8 mouse cellular contexts compared by ENCODE assay signal in the genomic region with DNA sequence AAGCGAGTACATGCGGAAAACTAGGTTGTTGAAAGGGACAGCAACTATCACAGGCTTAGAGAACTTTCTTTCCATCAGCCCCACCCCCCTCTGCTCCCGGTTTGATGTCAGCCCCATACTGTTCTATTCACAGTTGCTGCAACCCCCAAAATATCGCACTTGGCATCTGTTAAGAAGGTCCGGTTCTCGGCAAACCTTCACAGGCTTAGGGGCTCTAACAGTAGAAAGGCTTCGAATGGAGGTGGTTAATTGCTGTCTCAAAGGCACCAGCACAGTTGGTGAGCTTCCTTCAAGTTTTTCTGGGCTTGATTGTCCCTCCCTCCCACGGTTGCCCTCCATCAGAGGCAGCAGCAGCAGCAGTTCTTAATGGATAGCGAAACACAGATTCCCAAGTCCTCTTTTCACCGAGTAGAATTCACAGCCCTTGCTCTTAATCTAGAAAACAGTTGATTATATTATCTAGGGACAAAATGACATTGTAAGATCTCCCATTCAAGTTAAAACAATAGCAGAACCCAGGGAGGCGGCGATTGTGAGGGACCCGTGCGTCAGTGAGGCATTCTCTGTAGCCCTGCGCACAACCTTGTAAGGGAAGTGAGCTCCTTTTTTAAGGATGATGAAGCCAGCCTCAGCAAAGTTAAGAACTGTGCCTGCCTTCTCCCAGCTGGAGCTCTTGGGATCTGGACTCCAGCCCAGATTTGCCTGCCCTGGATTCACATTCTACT.
A peak's percentile ranks its signal among the peaks of the same experiment; 100 is the strongest.
DNase-seq lines count a peak whose midpoint lies in the region; ATAC-seq and TF ChIP-seq lines count a peak whose summit lies in the region.

No protein-coding gene starts in this region.

- peak; percentile 22 to 60 for DNase-seq in adrenal gland, adult (ENCODE audit: inconsistent age in 2 of 2, low spot score in 1 of 2)
- no peak for DNase-seq in adrenal gland, adult 18-20 months (ENCODE audit: low spot score in 2 of 2)
- DNase-seq in embryo, embryonic 10.5 days (ENCODE audit: low spot score): peak; percentile 64
- DNase-seq in heart, embryonic 10.5 days (ENCODE audit: low spot score): no peak
- DNase-seq in limb, embryonic 11.5 days (ENCODE audit: low spot score): peak; percentile 38
- DNase-seq in midbrain, postnatal 0 days (ENCODE audit: low spot score): peak; percentile 41
- no peak for DNase-seq in B cell, adult 2 months

- H3K4me3 ChIP-seq in heart, embryonic 10.5 days: peak overlapping the region; percentile 47
- peak overlapping the region; percentile 18; the same call in 1 of the 2 replicates for H3K4me3 ChIP-seq in kidney, embryonic 14.5 days (ENCODE audit: low read length)
- no peak overlapping the region for H3K4me3 ChIP-seq in limb, embryonic 11.5 days (ENCODE audit: low read depth, low read length)
- peak overlapping the region; percentile 12; the same call in 1 of the 2 replicates for H3K4me3 ChIP-seq in midbrain, postnatal 0 days (ENCODE audit: low read depth, low read length)

- TF ChIP-seq CTCF in midbrain, postnatal 0 days (IDR thresholded peaks at IDR 0.05): no peak

- peak overlapping the region; percentile 72 for H3K27ac ChIP-seq in heart, embryonic 10.5 days
- H3K27ac ChIP-seq in kidney, embryonic 14.5 days (ENCODE audit: low read depth, low read length): no peak overlapping the region; the same call in 1 of the 2 replicates
- no peak overlapping the region; the same call in 1 of the 2 replicates for H3K27ac ChIP-seq in limb, embryonic 11.5 days (replicated peaks; ENCODE audit: low read depth, low read length)
- no peak overlapping the region for H3K27ac ChIP-seq in midbrain, postnatal 0 days (ENCODE audit: low read depth, low read length)

- no peaks in the 10 kb centered on the region for H3K36me3 ChIP-seq in heart, embryonic 10.5 days
- no peaks in the 10 kb centered on the region for H3K36me3 ChIP-seq in kidney, embryonic 14.5 days (ENCODE audit: control insufficient read depth, insufficient read depth, low read length)
- no peaks in the 10 kb centered on the region for H3K36me3 ChIP-seq in limb, embryonic 11.5 days (ENCODE audit: control insufficient read depth, insufficient read depth, low read length)
- no peaks in the 10 kb centered on the region for H3K36me3 ChIP-seq in midbrain, postnatal 0 days (ENCODE audit: insufficient read depth, low read length)

- peak overlapping the region; percentile 2; the same call in 1 of the 2 replicates for H3K9ac ChIP-seq in kidney, embryonic 14.5 days (ENCODE audit: low read depth, low read length)
- no peak overlapping the region for H3K9ac ChIP-seq in limb, embryonic 11.5 days (ENCODE audit: low read length)
- no peak overlapping the region for H3K9ac ChIP-seq in midbrain, postnatal 0 days (replicated peaks; ENCODE audit: low read length, poor library complexity, severe bottlenecking)

- 3% methylated on average over 15 of the region's 15 CpGs for WGBS in heart, embryonic 10.5 days
- WGBS in kidney, embryonic 14.5 days: 8% methylated on average over 15 of the region's 15 CpGs
- 5% methylated on average over 15 of the region's 15 CpGs for whole genome bisulfite sequencing in limb, embryonic 11.5 days
- 3% methylated on average over 15 of the region's 15 CpGs for WGBS in midbrain, postnatal 0 days

- H3K4me1 ChIP-seq in heart, embryonic 10.5 days: peaks cover 46% of the 10 kb centered on the region
- peaks cover 24% of the 10 kb centered on the region; the same call in 1 of the 2 replicates for H3K4me1 ChIP-seq in kidney, embryonic 14.5 days (ENCODE audit: control insufficient read depth, insufficient read depth, low read length)
- H3K4me1 ChIP-seq in limb, embryonic 11.5 days (ENCODE audit: control insufficient read depth, insufficient read depth, low read length): peaks cover 19% of the 10 kb centered on the region
- peaks cover 2% of the 10 kb centered on the region; the same call in 1 of the 2 replicates for H3K4me1 ChIP-seq in midbrain, postnatal 0 days (ENCODE audit: insufficient read depth, low read length)

- peaks cover 9% of the 10 kb centered on the region; the same call in 1 of the 2 replicates for H3K27me3 ChIP-seq in heart, embryonic 10.5 days (ENCODE audit: insufficient read depth, poor library complexity, severe bottlenecking)
- H3K27me3 ChIP-seq in kidney, embryonic 14.5 days (ENCODE audit: control insufficient read depth, insufficient read depth, low read length): no peaks in the 10 kb centered on the region
- H3K27me3 ChIP-seq in limb, embryonic 11.5 days (ENCODE audit: control insufficient read depth, insufficient read depth, low read length): no peaks in the 10 kb centered on the region
- H3K27me3 ChIP-seq in midbrain, postnatal 0 days (ENCODE audit: insufficient read depth, low read length): no peaks in the 10 kb centered on the region

- peak overlapping the region; percentile 41 for H3K4me2 ChIP-seq in kidney, embryonic 14.5 days (replicated peaks; ENCODE audit: low read depth, low read length)
- H3K4me2 ChIP-seq in limb, embryonic 11.5 days (ENCODE audit: low read depth, severe bottlenecking): peak overlapping the region; percentile 41
- peak overlapping the region; percentile 36 for H3K4me2 ChIP-seq in midbrain, postnatal 0 days (ENCODE audit: low read depth, low read length, poor library complexity, severe bottlenecking)

- no peak for ATAC-seq in kidney, embryonic 14.5 days (ENCODE audit: low FRiP score, low TSS enrichment)
- ATAC-seq in limb, embryonic 11.5 days (ENCODE audit: insufficient number of reproducible peaks, low FRiP score, low TSS enrichment, low read depth): no peak
- ATAC-seq in midbrain, postnatal 0 days (ENCODE audit: low FRiP score): no peak

- no peaks in the 10 kb centered on the region for H3K9me3 ChIP-seq in heart, embryonic 10.5 days
- H3K9me3 ChIP-seq in kidney, embryonic 14.5 days (ENCODE audit: control insufficient read depth, low read length): no peaks in the 10 kb centered on the region
- no peaks in the 10 kb centered on the region for H3K9me3 ChIP-seq in limb, embryonic 11.5 days (ENCODE audit: control insufficient read depth, low read length)
- H3K9me3 ChIP-seq in midbrain, postnatal 0 days (ENCODE audit: low read length): no peaks in the 10 kb centered on the region

Comparison
In these comparisons a context has a peak if more than half of its experiments do, and no peak if none do; other contexts are left out.
1. DNase-seq: peak in adrenal gland, adult (2 of 2), embryo, embryonic 10.5 days (single experiment), limb, embryonic 11.5 days (single experiment) and midbrain, postnatal 0 days (single experiment); none in adrenal gland, adult 18-20 months (0 of 2), heart, embryonic 10.5 days (single experiment) and B cell, adult 2 months (0 of 2).
2. Peak in every context shown above with its lines, with median percentiles within 50 percentile points of each other: H3K4me2 ChIP-seq.